Mouse (Mus musculus) induced T-regulatory cell, adult 2 months (primary cell): Measurements from ENCODE around the gene Gm28230.

ENCODE experiments used
- DNase-seq: peaks from one replicate; pipeline ENCODE4 v3.0.0-alpha.2; 2012; ENCODE audit warnings: low read depth

Gm28230 gene

DNA sequence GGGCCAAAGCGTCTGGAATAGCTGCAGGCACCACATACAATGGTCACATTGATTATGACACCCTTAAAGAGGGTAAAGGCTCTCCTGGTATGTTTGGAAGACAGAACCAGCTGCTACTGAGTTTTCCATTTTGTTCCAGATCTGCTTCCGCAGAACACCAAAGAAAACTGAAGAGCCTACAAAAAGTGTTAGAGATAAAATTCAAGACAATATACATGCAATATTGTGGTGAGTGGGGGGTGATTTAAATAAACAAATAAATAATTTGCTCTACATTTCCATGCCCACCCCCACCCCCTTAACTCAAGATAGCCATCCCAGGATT lies 12.9 kb downstream of the Gm28230 start:
- no peak for DNase-seq

DNA sequence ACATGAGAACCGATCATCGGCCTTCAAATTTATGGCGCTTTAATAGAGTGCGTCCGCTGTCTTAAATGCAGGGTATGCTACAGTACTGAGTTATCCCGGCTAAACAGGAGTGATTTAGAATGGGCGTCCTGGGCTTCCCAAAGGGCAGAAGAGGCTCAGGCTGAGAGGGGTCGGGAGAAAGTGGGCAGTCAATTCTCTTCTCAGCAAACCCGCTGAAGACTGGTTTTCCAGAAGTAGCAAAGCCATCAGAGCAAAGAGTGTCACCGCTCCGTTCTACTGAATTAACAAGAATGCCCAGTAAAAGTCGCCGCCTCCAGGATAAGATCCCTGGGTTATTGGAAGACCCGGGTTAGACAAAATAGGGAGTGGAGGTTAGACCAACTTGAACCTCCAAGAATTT lies 13.3 kb downstream of the Gm28230 start:
- no peak for DNase-seq

DNA sequence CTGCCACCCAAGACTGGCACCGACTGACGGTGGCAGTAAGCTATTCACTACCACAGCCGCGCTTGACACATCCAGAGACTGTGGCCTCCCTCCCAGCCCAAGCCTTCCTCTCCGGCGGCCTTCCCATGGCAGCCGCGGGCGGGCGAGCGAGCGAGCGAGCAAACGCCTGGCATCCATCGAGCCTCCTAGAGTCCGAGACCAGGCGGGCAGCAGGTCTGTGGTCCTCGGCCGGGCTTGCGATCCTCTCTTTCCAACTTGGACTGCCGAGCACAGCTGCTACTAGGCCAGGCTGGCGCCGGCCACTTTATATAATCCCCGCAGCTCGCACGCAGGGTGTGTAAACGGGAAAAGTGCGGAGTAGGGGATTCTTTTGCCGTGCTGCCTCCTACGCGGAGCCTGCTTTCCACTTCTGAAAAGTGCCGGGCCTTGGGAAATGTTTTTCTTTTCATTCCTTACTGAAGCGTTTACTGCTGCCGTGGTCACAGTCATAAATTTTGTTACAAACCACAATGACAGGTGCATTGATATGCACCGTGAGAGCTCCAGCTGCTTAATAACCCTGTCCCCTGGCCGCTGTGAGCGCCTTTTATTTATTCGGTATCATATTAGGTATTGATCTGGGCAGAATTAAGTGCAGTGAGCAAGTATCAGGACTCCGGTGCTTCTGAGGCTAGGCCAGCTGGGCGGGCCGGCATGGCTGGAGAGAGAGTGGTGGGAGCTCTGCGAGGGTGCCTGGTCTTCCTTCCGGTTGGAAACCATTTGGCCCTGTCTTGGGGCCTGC lies 14.0 kb downstream of the Gm28230 start:
- DNase-seq: no peak

GRCm38 (mm10) chr2:74741252-74741978 lies 14.9 kb downstream of the Gm28230 start:
- DNase-seq: no peak

- no peak for DNase-seq
Measured at GRCm38 (mm10) chr2:74741979-74742277, 15.4 kb downstream of the Gm28230 start.

DNA sequence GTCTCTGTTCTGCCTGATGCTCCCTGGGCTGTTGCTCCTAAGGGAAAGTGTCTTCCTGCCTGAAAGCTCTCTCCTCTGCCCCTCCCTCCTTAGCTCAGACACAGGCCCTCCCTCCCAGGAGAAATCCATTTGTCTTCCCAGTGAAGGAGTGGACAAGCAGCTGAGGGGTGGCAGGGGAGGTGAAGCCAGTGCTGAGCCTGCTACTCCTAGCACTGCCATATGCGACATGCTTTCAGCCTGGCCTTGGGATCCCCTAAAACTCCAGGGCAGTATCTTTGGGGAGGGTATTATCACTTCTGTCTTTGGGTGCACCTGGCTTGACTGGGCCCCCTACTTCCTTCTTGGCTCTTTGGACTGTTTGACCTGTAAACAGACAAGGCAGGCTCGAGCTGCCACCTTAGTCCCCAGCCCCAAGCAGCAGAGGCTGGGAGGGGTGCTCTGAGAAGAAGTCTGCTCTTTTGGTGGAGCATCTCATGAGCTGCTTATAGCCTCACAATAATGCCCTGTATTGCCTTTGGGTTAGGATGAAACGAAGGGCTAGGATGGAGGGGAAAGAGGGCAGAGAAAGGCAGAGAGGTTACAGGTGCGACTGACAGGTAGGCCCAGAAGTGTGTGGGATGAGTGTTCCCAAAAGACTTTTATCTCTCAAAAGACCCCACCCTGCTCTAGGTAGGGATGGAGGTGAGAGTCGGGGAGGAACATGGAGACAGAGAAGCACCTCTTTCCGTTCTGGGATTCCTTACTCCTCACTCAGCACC lies 19.2 kb downstream of the Gm28230 start:
- DNase-seq: no peak

GRCm38 (mm10) chr2:74746298-74746921 lies 19.9 kb downstream of the Gm28230 start:
- no peak for DNase-seq

GRCm38 (mm10) chr2:74747006-74747405 lies 20.5 kb downstream of the Gm28230 start:
- no peak for DNase-seq

GRCm38 (mm10) chr2:74747661-74748141 lies 21.2 kb downstream of the Gm28230 start:
- DNase-seq: no peak

DNA sequence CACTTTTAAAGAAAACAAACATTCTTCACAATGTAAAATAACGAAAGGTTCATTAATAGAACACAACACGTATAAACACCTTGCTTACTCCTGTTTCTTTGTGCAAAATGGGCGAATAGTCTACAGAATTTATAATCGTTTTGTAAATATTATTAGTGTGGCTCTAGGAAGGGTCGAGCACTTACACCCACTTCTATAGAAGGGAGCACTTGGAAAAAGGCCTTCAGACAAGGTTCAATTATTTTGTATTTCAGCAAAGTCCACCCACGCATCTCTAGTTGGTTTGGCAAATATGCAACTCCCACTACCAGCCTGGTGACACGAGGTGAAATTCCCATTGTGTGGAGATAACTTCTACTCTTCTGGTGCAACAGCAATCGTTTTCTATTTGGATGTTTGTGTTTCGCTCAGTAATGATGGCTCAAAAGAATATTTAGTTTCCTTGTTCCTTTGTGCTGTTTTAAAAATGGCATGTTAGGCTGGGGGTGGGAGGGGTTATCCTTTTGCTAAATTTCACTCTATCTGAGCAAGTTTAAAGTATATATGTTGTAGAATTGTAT lies 22.0 kb downstream of the Gm28230 start:
- no peak for DNase-seq

GRCm38 (mm10) chr2:74749337-74750121 lies 23.0 kb downstream of the Gm28230 start:
- DNase-seq: peak; percentile 51

- DNase-seq: no peak
Measured at GRCm38 (mm10) chr2:74750731-74751250, 24.3 kb downstream of the Gm28230 start.

GRCm38 (mm10) chr2:74751861-74752260 lies 25.3 kb downstream of the Gm28230 start:
- no peak for DNase-seq

DNA sequence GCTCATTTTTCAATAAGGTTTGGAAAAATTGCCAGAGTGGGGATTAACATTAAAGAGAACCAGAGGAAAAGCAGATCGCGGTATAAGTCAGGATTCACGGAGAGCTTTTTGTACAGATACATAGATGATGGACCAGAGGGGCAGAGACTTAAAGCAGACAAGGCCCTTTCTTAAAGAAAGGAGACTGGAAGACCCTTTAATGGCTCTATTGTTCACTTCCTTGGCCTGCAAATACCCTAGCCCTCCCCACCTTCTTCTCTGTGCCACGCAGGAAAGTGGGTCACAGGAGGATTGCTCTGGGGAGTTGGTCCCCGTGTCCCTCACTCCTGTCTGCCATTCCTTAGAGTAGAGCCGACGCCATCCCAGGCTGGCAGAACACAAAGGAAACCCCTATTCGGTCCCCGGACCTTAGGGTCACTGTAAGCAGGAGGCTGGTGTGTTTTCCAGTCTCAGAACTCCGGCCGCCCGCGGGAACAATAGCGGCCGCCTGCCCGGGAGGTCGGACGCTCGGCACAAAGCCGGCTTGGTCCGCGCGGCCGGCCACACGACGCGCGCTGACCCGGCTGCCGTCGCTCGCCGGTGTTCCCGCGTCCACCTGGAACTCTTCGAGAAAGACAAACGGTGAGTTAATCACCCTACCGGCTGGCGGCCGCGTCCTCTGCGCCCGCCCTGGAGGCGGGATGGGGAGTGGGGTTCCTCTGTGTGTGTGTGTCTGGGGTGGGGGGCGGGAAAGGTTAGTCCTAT lies 26.1 kb downstream of the Gm28230 start:
- DNase-seq: no peak

DNA sequence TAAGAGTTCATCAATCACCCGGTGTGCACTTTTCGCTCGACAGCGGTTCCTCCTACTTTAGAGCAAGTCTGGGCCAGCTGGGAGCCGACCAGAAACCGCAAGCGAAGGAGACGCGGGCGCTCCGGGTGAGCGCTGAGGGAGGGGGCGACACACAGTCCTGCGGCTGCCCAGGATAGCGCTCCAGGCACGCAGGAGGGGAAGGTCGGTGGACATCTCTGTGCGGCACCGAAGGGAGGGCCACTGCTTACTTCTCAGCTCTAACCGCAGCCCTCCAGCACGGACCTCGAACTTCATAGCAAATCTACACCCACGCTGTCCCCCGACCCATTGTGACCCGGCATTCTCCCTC lies 26.6 kb downstream of the Gm28230 start:
- DNase-seq: no peak

- no peak for DNase-seq
Measured at GRCm38 (mm10) chr2:74753711-74754110, 27.2 kb downstream of the Gm28230 start.

DNA sequence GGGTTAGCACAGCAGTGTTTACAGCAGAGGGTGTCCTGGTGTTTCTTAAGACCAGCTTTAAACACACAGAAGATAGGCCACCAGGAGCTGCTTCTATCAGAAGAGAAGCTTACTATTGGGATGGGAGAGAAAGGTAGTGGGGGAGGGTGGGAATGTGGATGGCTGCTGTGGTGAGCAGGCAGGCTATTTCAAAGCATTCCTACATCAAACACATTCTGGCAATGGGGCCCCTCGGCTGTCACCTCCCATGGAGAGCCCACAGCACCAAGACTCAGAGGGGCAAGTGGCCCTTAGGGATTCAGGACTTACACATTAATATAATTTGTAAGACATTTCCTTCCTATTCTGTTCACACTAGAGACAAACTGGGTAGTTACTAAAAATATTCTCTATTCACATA lies 33.6 kb downstream of the Gm28230 start:
- no peak for DNase-seq

DNA sequence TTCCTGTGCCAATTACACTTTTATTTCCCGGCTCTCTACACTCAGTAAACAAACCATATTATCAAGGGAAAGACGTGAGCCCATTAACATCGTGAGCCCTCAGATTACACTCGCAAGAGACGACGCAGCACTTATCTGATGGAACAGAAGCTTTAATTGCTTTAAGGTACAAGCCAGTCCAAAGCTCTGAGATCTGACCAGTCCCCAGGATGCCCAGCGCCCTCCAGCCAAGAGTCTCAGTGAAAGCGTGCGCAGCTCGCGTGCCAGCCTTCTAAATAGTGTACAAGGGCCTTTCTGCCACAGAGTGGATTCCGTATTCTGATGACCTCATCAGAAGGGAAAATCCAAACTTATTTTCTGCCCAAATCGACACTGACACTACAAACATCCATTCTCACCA lies 35.4 kb downstream of the Gm28230 start:
- no peak for DNase-seq

GRCm38 (mm10) chr2:74762522-74763244 lies 36.2 kb downstream of the Gm28230 start, which contains the start of gene Hoxd1:
Hoxd1 (plus strand) TSS chr2:74762980.
- DNase-seq: no peak

DNA sequence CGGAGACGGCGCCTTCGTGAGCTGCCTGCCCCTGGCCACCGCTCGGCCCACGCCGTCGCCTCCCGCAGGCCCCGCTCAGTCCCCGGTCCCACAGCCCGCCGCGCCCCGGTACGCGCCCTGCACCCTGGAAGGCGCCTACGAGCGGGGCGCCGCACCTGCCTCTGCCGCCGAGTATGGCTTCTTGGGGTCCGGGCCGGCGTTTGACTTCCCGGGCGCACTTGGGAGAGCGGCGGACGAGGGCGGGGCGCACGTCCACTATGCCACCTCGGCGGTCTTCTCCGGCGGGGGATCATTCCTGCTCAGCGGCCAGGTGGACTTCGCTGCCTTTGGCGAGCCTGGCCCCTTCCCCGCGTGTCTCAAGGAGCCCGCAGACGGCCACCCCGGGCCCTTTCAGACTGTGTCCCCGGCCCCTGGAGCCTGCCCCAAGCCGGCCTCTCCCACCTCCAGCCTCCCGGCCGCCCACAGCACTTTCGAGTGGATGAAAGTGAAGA lies 36.8 kb downstream of the Gm28230 start:
- no peak for DNase-seq
